Mouse (Mus musculus): Measurements from ENCODE around the gene Plcl1. TPM values are rescaled to one million over a fixed set of nuclear protein-coding genes. Genes with fewer than 3 reads are reported as not detected.

Gene Plcl1
- total and polyA plus RNA-seq, 3 experiments: 0.08 to 0.41 (median 0.13) TPM

DNA sequence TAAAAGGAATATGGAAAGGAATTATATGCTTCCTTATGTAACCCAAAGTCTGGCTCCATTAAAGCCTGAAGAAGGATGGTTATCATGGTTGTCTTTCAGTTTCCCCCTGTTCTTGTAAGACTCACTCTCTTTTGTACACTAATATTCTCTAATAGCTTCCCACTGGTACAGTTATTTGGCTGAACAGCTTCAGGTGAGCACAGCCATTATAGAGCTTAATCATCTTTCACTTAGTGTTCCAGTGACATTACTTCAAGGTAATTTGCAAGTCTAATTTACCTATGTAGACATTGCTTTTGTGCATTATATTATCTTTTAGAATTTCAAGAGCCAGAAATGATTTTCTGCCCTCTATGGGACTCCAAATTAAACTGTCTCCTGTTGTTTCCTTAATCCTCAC, 184.3 kb downstream of the Plcl1 start:
- in situ Hi-C loops (cut with MboI; ENCODE audit: low pct_ligation_motif_present, low pct_unique_long_range_greater_than_20kb, low sequenced_read_pairs): no loop called here
- no peak overlapping the region for H3K4me2 ChIP-seq (ENCODE audit: insufficient read depth, low read depth, poor library complexity, severe bottlenecking)
- H3K4me1 ChIP-seq (ENCODE audit: control insufficient read depth in 1 of 2, insufficient read depth in 2 of 2): no peaks in the 10 kb centered on the region
- H3K4me3 ChIP-seq (replicated peaks in 1 of 3; ENCODE audit: low read depth in 2 of 3, low read length in 2 of 3, poor library complexity in 1 of 3): no peak overlapping the region
- no peak for DNase-seq (ENCODE audit: extremely low read depth)
- H3K27ac ChIP-seq (ENCODE audit: insufficient read depth, low read depth): no peak overlapping the region
- H3K9me3 ChIP-seq (replicated peaks; ENCODE audit: low read length): no peaks in the 10 kb centered on the region
- dilution Hi-C loops (cut with MboI; ENCODE audit: extremely low pct_ligation_motif_present, extremely low pct_unique_long_range_greater_than_20kb, low sequenced_read_pairs): no loop called here
- no peak for TF ChIP-seq SIN3A (IDR thresholded peaks at IDR 0.05; ENCODE audit: low read length)
- TF ChIP-seq KAT2A (IDR thresholded peaks at IDR 0.05; ENCODE audit: insufficient replicate concordance, low read length): no peak
- no peak for TF ChIP-seq CHD2 (IDR thresholded peaks at IDR 0.05; ENCODE audit: low read length)
- TF ChIP-seq JUN (IDR thresholded peaks at IDR 0.05; ENCODE audit: insufficient read depth, low read depth, low read length): no peak
- no peak for TF ChIP-seq NRF1 (IDR thresholded peaks at IDR 0.05; ENCODE audit: low read depth, low read length)
- no peak for TF ChIP-seq ZMIZ1 (IDR thresholded peaks at IDR 0.05; ENCODE audit: low read depth, low read length)
- no peaks in the 10 kb centered on the region for H3K27me3 ChIP-seq (replicated peaks)
- no peaks in the 10 kb centered on the region for H3K36me3 ChIP-seq (replicated peaks in 1 of 2; ENCODE audit: control insufficient read depth in 1 of 2, insufficient read depth in 1 of 2, low read length in 1 of 2)
- no peak overlapping the region for H3K9ac ChIP-seq (ENCODE audit: insufficient read depth, low read depth)
- H3K79me2 ChIP-seq (replicated peaks; ENCODE audit: control insufficient read depth, extremely low read depth, insufficient read depth, poor library complexity, severe bottlenecking): no peaks in the 10 kb centered on the region

GRCm38 (mm10) chr1:55600496-55600895, 194.8 kb downstream of the Plcl1 start:
- Histone ChIP-seq H3K36me3 (replicated peaks in 1 of 2; ENCODE audit: control insufficient read depth in 1 of 2, insufficient read depth in 1 of 2, low read length in 1 of 2) (no peaks in the 10 kb centered on the region), H3K4me3 (replicated peaks in 1 of 3; ENCODE audit: low read depth in 2 of 3, low read length in 2 of 3, poor library complexity in 1 of 3) (no peak overlapping the region), H3K79me2 (replicated peaks; ENCODE audit: control insufficient read depth, extremely low read depth, insufficient read depth, poor library complexity, severe bottlenecking) (no peaks in the 10 kb centered on the region), H3K27ac (ENCODE audit: insufficient read depth, low read depth) (no peak overlapping the region), H3K4me1 (ENCODE audit: control insufficient read depth in 1 of 2, insufficient read depth in 2 of 2) (no peaks in the 10 kb centered on the region), H3K27me3 (replicated peaks) (no peaks in the 10 kb centered on the region), H3K9me3 (replicated peaks; ENCODE audit: low read length) (no peaks in the 10 kb centered on the region), H3K4me2 (ENCODE audit: insufficient read depth, low read depth, poor library complexity, severe bottlenecking) (no peak overlapping the region), H3K9ac (ENCODE audit: insufficient read depth, low read depth) (no peak overlapping the region)
- dilution Hi-C loops (cut with MboI; ENCODE audit: extremely low pct_ligation_motif_present, extremely low pct_unique_long_range_greater_than_20kb, low sequenced_read_pairs): no loop called here
- in situ Hi-C loops (cut with MboI; ENCODE audit: low pct_ligation_motif_present, low pct_unique_long_range_greater_than_20kb, low sequenced_read_pairs): no loop called here
- no peak for TF ChIP-seq IRF4 (IDR thresholded peaks at IDR 0.05; ENCODE audit: low read depth, low read length)
- no peak for TF ChIP-seq ZMIZ1 (IDR thresholded peaks at IDR 0.05; ENCODE audit: low read depth, low read length)
- TF ChIP-seq NELFE (IDR thresholded peaks at IDR 0.05; ENCODE audit: low read depth, low read length): no peak
- TF ChIP-seq MXI1 (IDR thresholded peaks at IDR 0.05; ENCODE audit: low read depth, low read length): no peak
- no peak for TF ChIP-seq KAT2A (IDR thresholded peaks at IDR 0.05; ENCODE audit: insufficient replicate concordance, low read length)
- TF ChIP-seq UBTF (IDR thresholded peaks at IDR 0.05; ENCODE audit: low read depth, low read length): no peak
- no peak for TF ChIP-seq JUN (IDR thresholded peaks at IDR 0.05; ENCODE audit: insufficient read depth, low read depth, low read length)
- TF ChIP-seq E2F4 (IDR thresholded peaks at IDR 0.05; ENCODE audit: insufficient replicate concordance, low read depth, low read length): no peak
- no peak for TF ChIP-seq HCFC1 (IDR thresholded peaks at IDR 0.05; ENCODE audit: low read depth, low read length)
- TF ChIP-seq POLR2AphosphoS2 (IDR thresholded peaks at IDR 0.05; ENCODE audit: low read depth, low read length): no peak
- no peak for TF ChIP-seq USF1 (IDR thresholded peaks at IDR 0.05; ENCODE audit: low read depth, low read length)
- no peak for TF ChIP-seq CHD1 (IDR thresholded peaks at IDR 0.05; ENCODE audit: low read depth, low read length)
- no peak for TF ChIP-seq MAZ (IDR thresholded peaks at IDR 0.05; ENCODE audit: low read depth, low read length)
- no peak for TF ChIP-seq BHLHE40 (IDR thresholded peaks at IDR 0.05; ENCODE audit: low read depth, low read length)
- no peak for TF ChIP-seq SMC3 (IDR thresholded peaks at IDR 0.05; ENCODE audit: low read depth, low read length)
- TF ChIP-seq RAD21 (IDR thresholded peaks at IDR 0.05; ENCODE audit: low read depth, low read length): no peak
- TF ChIP-seq EP300 (IDR thresholded peaks at IDR 0.05; ENCODE audit: low read length): no peak
- DNase-seq (ENCODE audit: extremely low read depth): no peak

Data from CH12.LX (cell line).